Mouse (Mus musculus) lung, postnatal 0 days (tissue): Measurements from ENCODE around the gene Hmx1.

Experiments used
- CTCF ChIP-seq: IDR thresholded peaks from 2 replicates; pipeline ENCODE4 v1.5.1; 2016; ENCODE audit warnings: antibody characterized with exemption, mild to moderate bottlenecking
- EP300 ChIP-seq: IDR thresholded peaks from 2 replicates; pipeline ENCODE4 v1.6.1; 2016; ENCODE audit warnings: antibody characterized with exemption, mild to moderate bottlenecking, control low read depth

DNA sequence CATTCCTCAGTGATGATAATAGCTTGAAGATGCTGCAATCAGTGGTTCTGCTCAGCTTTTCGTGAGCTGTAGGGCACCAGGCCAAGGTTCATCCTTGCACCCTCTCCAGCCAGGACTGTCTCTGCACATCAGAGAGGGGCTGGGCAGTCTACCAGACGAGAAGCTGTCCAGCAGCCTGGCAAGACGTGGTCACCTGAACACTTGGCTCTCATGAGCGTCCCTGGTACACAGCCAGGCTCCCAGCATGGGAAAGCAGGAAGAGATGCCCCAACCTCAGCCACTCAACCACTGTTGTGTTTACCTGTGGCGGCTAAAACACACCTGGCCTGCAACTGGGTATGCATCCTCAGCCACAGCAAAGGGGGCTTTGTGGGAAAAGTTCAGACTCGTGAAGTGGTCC lies 20.0 kb upstream of the Hmx1 start:
- TF ChIP-seq CTCF (no peak), EP300 (no peak)
